In the genomic region with DNA sequence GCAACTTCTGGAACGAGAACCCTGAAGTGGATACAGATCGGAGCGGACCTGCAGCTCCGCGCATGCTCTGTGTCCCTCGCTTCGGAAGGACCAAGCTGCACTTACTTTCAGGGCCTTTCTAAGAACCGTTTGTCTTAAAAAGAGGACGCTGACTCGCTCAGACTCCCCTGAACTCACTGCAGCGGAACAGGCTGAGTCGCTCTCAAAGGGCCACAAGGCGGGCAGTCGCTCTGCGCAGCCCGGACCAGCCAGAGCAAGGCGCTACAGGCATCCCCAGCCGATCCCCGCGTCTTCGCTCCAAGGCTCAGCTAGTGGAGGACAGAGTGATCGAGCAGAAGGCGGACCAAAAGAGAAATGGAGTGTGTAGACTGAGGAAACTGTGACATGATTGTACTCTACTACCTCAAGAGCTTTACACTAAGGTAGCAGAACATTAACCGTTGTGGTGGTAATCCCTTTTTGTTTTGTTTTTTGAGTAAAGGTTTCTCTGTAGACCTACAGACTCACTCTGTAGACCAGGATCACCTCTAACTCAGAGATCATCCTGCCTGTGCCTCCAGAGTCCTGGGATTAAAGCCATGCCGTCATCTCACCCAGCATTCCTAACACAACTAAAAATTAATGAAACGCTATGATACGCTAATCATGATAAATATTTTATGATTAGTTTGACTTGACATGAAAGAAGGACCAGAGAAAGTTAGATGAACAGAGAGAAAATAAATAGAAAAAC, we compare ENCODE assay signal across 8 mouse cellular contexts. TPM values are rescaled to one million over a fixed set of nuclear protein-coding genes. Genes with fewer than 3 reads are reported as not detected.
A peak's percentile ranks its signal among the peaks of the same experiment; 100 is the strongest.
DNase-seq lines count a peak whose midpoint lies in the region; ATAC-seq and TF ChIP-seq lines count a peak whose summit lies in the region.

A gene (minus strand): TSS at position 266 of the 733 bp plus-strand sequence.

- ATAC-seq in forebrain, embryonic 11.5 days (replicated peaks; ENCODE audit: low FRiP score), result peak; percentile 94
- ATAC-seq in heart, embryonic 16.5 days (replicated peaks; ENCODE audit: extremely low read depth, insufficient read depth, low FRiP score), result peak; percentile 92
- ATAC-seq in liver, embryonic 14.5 days (ENCODE audit: insufficient read depth), result peak; percentile 92
- ATAC-seq in stomach, embryonic 15.5 days (ENCODE audit: insufficient read depth, low FRiP score, low read depth), result peak; percentile 94

- peaks cover 24% of the 10 kb centered on the region for H3K4me1 ChIP-seq in E14TG2a.4 (replicated peaks; ENCODE audit: low read depth, low read length)
- no peaks in the 10 kb centered on the region for H3K4me1 ChIP-seq in forebrain, embryonic 11.5 days (replicated peaks; ENCODE audit: control insufficient read depth, insufficient read depth, low read length)
- peaks cover 4% of the 10 kb centered on the region for H3K4me1 ChIP-seq in heart, embryonic 16.5 days (ENCODE audit: control insufficient read depth, insufficient read depth, low read length)
- peaks cover 4 to 6% of the 10 kb centered on the region in 2 experiments; a peak in 3 of 4 replicates for H3K4me1 ChIP-seq in liver, embryonic 14.5 days (replicated peaks; ENCODE audit: control insufficient read depth in 2 of 2, insufficient read depth in 2 of 2, low read length in 1 of 2)
- H3K4me1 ChIP-seq in stomach, embryonic 15.5 days, result no peaks in the 10 kb centered on the region

- peaks cover 53% of the 10 kb centered on the region for H3K36me3 ChIP-seq in E14TG2a.4 (ENCODE audit: insufficient read depth, low read length)
- peaks cover 8% of the 10 kb centered on the region; the same call in 1 of the 2 replicates for H3K36me3 ChIP-seq in forebrain, embryonic 11.5 days (ENCODE audit: control insufficient read depth, insufficient read depth, low read length)
- peaks cover 29% of the 10 kb centered on the region for H3K36me3 ChIP-seq in heart, embryonic 16.5 days (ENCODE audit: control insufficient read depth, insufficient read depth)
- H3K36me3 ChIP-seq in liver, embryonic 14.5 days (replicated peaks; ENCODE audit: control insufficient read depth, insufficient read depth, low read depth), result peaks cover 25% of the 10 kb centered on the region
- H3K36me3 ChIP-seq in stomach, embryonic 15.5 days, result peaks cover 24% of the 10 kb centered on the region

- peak; percentile 69 for DNase-seq in c-Kit-positive CD71-positive TER-119-negative erythroid progenitor cells, embryonic 14.5 days (ENCODE audit: low read depth)
- peak; percentile 93 for DNase-seq in forebrain, embryonic 11.5 days (ENCODE audit: low spot score)
- DNase-seq in kidney, postnatal 25 days, result peak; percentile 83 to 91
- peak; percentile 57 to 69 (median 66) for DNase-seq in liver, embryonic 14.5 days (ENCODE audit: low read depth in 3 of 3, low spot score in 3 of 3)
- DNase-seq in neural tube, embryonic 10.5 days (ENCODE audit: extremely low spot score, low spot score), result peak; percentile 88

- H3K9ac ChIP-seq in forebrain, embryonic 11.5 days (ENCODE audit: low read length), result peak within 1 kb of the TSS; percentile 80
- H3K9ac ChIP-seq in heart, embryonic 16.5 days (ENCODE audit: low read length), result peak within 1 kb of the TSS; percentile 92
- H3K9ac ChIP-seq in liver, embryonic 14.5 days (replicated peaks), result peak within 1 kb of the TSS; percentile 80
- H3K9ac ChIP-seq in stomach, embryonic 15.5 days, result peak within 1 kb of the TSS; percentile 61

- WGBS in forebrain, embryonic 11.5 days, result 5% methylated on average over 27 of the region's 27 CpGs
- WGBS in heart, embryonic 16.5 days, result 3% methylated on average over 27 of the region's 27 CpGs
- 4% methylated on average over 27 of the region's 27 CpGs for WGBS in liver, embryonic 14.5 days (ENCODE audit: insufficient replicate concordance)
- WGBS in stomach, embryonic 15.5 days, result 3% methylated on average over 27 of the region's 27 CpGs

- H3K9me3 ChIP-seq in E14TG2a.4 (ENCODE audit: low read length), result no peaks in the 10 kb centered on the region
- H3K9me3 ChIP-seq in forebrain, embryonic 11.5 days (ENCODE audit: control insufficient read depth, low read length), result no peaks in the 10 kb centered on the region
- no peaks in the 10 kb centered on the region for H3K9me3 ChIP-seq in heart, embryonic 16.5 days (replicated peaks; ENCODE audit: control insufficient read depth, low read length)
- H3K9me3 ChIP-seq in liver, embryonic 14.5 days (ENCODE audit: control insufficient read depth, low read length), result no peaks in the 10 kb centered on the region
- no peaks in the 10 kb centered on the region for H3K9me3 ChIP-seq in stomach, embryonic 15.5 days

- TF ChIP-seq CTCF in E14TG2a.4 (conservative IDR thresholded peaks at IDR 0.05; ENCODE audit: low read length), result no peak
- TF ChIP-seq CTCF in liver, embryonic 14.5 days (IDR thresholded peaks at IDR 0.05; ENCODE audit: low read depth), result peak; percentile 70

- H3K4me3 ChIP-seq in E14TG2a.4 (replicated peaks; ENCODE audit: low read length), result peak within 1 kb of the TSS; percentile 82
- H3K4me3 ChIP-seq in forebrain, embryonic 11.5 days (ENCODE audit: low read depth, low read length), result peak within 1 kb of the TSS; percentile 62
- H3K4me3 ChIP-seq in heart, embryonic 16.5 days (ENCODE audit: low read length), result peak within 1 kb of the TSS; percentile 85
- H3K4me3 ChIP-seq in liver, embryonic 14.5 days (ENCODE audit: insufficient read depth in 1 of 2, low read depth in 2 of 2, low read length in 2 of 2), result peak within 1 kb of the TSS; percentile 73 to 84
- H3K4me3 ChIP-seq in stomach, embryonic 15.5 days (replicated peaks), result peak within 1 kb of the TSS; percentile 71

- H3K27me3 ChIP-seq in E14TG2a.4 (ENCODE audit: insufficient read depth, low read length), result no peaks in the 10 kb centered on the region
- H3K27me3 ChIP-seq in forebrain, embryonic 11.5 days (ENCODE audit: control insufficient read depth, insufficient read depth, low read length), result no peaks in the 10 kb centered on the region
- H3K27me3 ChIP-seq in heart, embryonic 16.5 days (ENCODE audit: control insufficient read depth, insufficient read depth, low read length), result no peaks in the 10 kb centered on the region
- H3K27me3 ChIP-seq in liver, embryonic 14.5 days (ENCODE audit: control insufficient read depth, insufficient read depth, low read length), result no peaks in the 10 kb centered on the region
- no peaks in the 10 kb centered on the region for H3K27me3 ChIP-seq in stomach, embryonic 15.5 days (replicated peaks)

- TF ChIP-seq EP300 in liver, embryonic 14.5 days (IDR thresholded peaks at IDR 0.05; ENCODE audit: low read depth), result no peak

- peak within 1 kb of the TSS; percentile 95 for H3K27ac ChIP-seq in forebrain, embryonic 11.5 days (ENCODE audit: low read depth, low read length)
- peak within 1 kb of the TSS; percentile 98 for H3K27ac ChIP-seq in heart, embryonic 16.5 days (ENCODE audit: low read length)
- H3K27ac ChIP-seq in liver, embryonic 14.5 days, result peak within 1 kb of the TSS; percentile 69
- H3K27ac ChIP-seq in stomach, embryonic 15.5 days, result peak within 1 kb of the TSS; percentile 99

- H3K4me2 ChIP-seq in forebrain, embryonic 11.5 days (ENCODE audit: low read depth, low read length, severe bottlenecking), result peak within 1 kb of the TSS; percentile 65
- peak within 1 kb of the TSS; percentile 91 for H3K4me2 ChIP-seq in heart, embryonic 16.5 days (ENCODE audit: low read depth, low read length)
- H3K4me2 ChIP-seq in liver, embryonic 14.5 days (ENCODE audit: low read depth), result peak within 1 kb of the TSS; percentile 85
- peak within 1 kb of the TSS; percentile 62 for H3K4me2 ChIP-seq in stomach, embryonic 15.5 days

RNA-seq across cellular contexts. Expression of the gene that starts here (rescaled TPM):
- polyA plus RNA-seq in forebrain, embryonic 11.5 days (2014; fragmentation: Nextera tagmentation; extraction: Ambion mirVana), result 8.8 and 9.0 TPM in 2 replicates
- 3.5 and 3.8 TPM in 2 replicates for polyA plus RNA-seq in heart, embryonic 16.5 days (2015; fragmentation: Nextera tagmentation; extraction: Ambion mirVana)
- polyA plus RNA-seq in liver, embryonic 14.5 days (2012; rRNA removed), result 0.62 and 1.1 TPM in 2 replicates
- polyA plus RNA-seq in liver, embryonic 14.5 days (2014; fragmentation: Nextera tagmentation; extraction: Ambion mirVana), result 0.70 and 0.83 TPM in 2 replicates
- 6.3 and 7.5 TPM in 2 replicates for polyA plus RNA-seq in stomach, embryonic 15.5 days (2015; fragmentation: Nextera tagmentation; extraction: Ambion mirVana)

Comparison
In these comparisons a context has a peak if more than half of its experiments do, and no peak if none do; other contexts are left out.
1. Peak in every context shown above with its lines: DNase-seq, ATAC-seq, H3K4me3 ChIP-seq and H3K27ac ChIP-seq.